Mouse (Mus musculus) forebrain, embryonic 13.5 days (tissue): ENCODE measurements around the gene Hs6st1. TPM values are rescaled to one million over a fixed set of nuclear protein-coding genes. Genes with fewer than 3 reads are reported as not detected.

Experiments
- ATAC-seq: fragments of 200-750 bp; cut with Nextera tagmentation; 2 replicates; pipeline ENCODE4 v1.8.0; 2017
- H3K27ac ChIP-seq: fragments of 300-500 bp; sonication (generic); 2 replicates; pipeline ENCODE4 v1.5.1; 2015; ENCODE audit warnings: inconsistent platforms, mild to moderate bottlenecking, moderate library complexity
- H3K27me3 ChIP-seq: fragments of 300-500 bp; sonication (generic); 2 replicates; pipeline ENCODE4 v1.6.1; 2015; ENCODE audit warnings: mild to moderate bottlenecking, inconsistent platforms
- H3K36me3 ChIP-seq: fragments of 300-500 bp; sonication (generic); 2 replicates; pipeline ENCODE4 v1.6.1; 2015; ENCODE audit warnings: mild to moderate bottlenecking, inconsistent platforms; ENCODE audit not compliant: poor library complexity, severe bottlenecking
- H3K4me1 ChIP-seq: fragments of 300-500 bp; sonication (generic); 2 replicates; pipeline ENCODE4 v1.6.1; 2015; ENCODE audit warnings: inconsistent platforms
- H3K4me2 ChIP-seq: fragments of 300-500 bp; sonication (generic); 2 replicates; pipeline ENCODE4 v1.6.1; 2015; ENCODE audit warnings: inconsistent platforms, mild to moderate bottlenecking, moderate library complexity
- H3K4me3 ChIP-seq: fragments of 300-500 bp; sonication (generic); 2 replicates; pipeline ENCODE4 v1.5.1; 2015; ENCODE audit warnings: mild to moderate bottlenecking, inconsistent platforms
- H3K9ac ChIP-seq: fragments of 300-500 bp; sonication (generic); 2 replicates; pipeline ENCODE4 v1.6.1; 2015; ENCODE audit warnings: mild to moderate bottlenecking, inconsistent platforms
- H3K9me3 ChIP-seq: fragments of 300-500 bp; sonication (generic); replicated peaks from 2 replicates; pipeline ENCODE4 v1.6.1; 2016; ENCODE audit warnings: inconsistent platforms
- WGBS: fragments of 180-500 bp; shearing (Covaris S2); methylation state at CpG from one replicate; pipeline ENCODE4 v1.1.7; 2015; 5-methylcytosine and 5-hydroxymethylcytosine counted together
- microRNA-seq: library from miRNA; unstranded; fragments of <30 nt; microRNA quantifications from one replicate; pipeline ENCODE4, GENCODE M21; 2016
- polyA plus RNA-seq: library from polyadenylated mRNA; unstranded; fragments of >200 nt; fragmentation: Nextera tagmentation; extraction: Ambion mirVana; gene quantifications from 2 replicates; pipeline ENCODE4 v1.2.1, GENCODE M21; 2015

Gene Hs6st1
- polyA plus RNA-seq, 1 experiment from 2014 or later, result 5.2 TPM

DNA sequence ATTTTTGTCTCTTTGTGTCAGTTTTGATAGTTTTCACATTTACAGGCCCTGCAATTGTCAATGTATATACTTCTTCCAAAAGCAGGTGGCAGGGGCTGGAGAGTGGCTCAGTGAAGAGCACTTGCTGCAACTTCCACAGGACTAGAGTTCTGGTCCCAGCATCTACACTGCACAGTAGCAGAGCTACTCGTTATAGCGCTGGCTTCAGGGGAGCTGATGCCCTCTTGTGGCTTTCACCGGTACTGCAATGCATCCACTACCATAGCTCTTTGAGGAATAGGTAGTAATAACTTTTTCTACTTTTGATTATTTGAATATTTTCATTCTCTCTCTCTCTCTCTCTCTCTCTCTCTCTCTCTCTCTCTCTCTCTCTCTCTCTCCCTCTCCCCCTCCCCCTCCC is 66.4 kb downstream of the Hs6st1 start:
- Histone ChIP-seq H3K27ac (no peak overlapping the region), H3K27me3 (no peaks in the 10 kb centered on the region), H3K36me3 (no peaks in the 10 kb centered on the region), H3K4me3 (no peak overlapping the region), H3K4me2 (no peak overlapping the region), H3K9ac (no peak overlapping the region), H3K4me1 (no peaks in the 10 kb centered on the region), H3K9me3 (no peaks in the 10 kb centered on the region)
- 0% methylated on average over 3 of the region's 3 CpGs for WGBS
- peak; percentile 71 for ATAC-seq

DNA sequence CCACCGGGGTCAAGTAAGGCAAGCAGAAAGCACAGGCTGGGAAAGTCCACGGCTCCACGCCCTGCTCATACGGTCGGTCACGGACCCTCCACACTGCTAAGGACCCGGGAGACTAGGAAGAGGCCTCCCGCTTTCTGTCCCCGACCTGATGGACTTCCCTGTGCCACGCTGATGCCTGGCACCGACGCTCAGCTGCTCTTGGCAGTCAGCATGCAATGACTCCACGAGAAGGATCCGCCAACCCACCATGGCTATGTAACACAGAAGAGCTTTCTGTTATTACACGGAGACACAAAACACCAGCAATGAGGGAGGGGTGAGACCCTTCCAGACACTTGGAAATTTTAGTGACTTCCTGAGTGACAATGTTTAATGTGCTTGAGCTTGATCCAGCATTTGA is 72.1 kb downstream of the Hs6st1 start:
- Histone ChIP-seq H3K27ac (no peak overlapping the region), H3K4me1 (no peaks in the 10 kb centered on the region)
- WGBS, result 94% methylated on average over 15 of the region's 15 CpGs

DNA sequence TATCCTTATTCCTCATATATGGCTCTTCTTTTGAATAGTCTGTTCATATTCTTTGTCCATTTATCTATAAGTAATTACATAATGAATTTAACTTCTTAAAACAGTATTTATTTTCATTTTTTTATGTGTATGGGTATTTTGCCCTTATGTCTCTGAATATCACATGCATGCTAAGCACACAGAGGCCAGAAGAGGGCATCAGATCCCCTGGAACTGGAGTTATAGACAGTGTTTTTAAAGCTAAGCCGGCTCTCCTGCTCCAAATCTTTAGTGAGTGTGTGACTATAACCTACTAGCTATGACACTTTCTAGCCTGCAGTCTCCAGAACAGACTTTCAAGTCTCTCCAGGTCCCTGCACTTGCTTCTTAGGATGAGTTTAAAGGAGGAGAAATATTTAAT is 76.8 kb downstream of the Hs6st1 start:
- no peak overlapping the region for H3K27ac ChIP-seq
- H3K4me1 ChIP-seq, result no peaks in the 10 kb centered on the region
- no peak for ATAC-seq
- 39% methylated on average over 1 of the region's 1 CpGs for WGBS
- H3K4me3 ChIP-seq, result no peak overlapping the region
- peaks cover 80% of the 10 kb centered on the region for H3K36me3 ChIP-seq
- H3K9ac ChIP-seq, result no peak overlapping the region
- H3K9me3 ChIP-seq, result no peaks in the 10 kb centered on the region
- no peaks in the 10 kb centered on the region for H3K27me3 ChIP-seq
- H3K4me2 ChIP-seq, result no peak overlapping the region

More for the DNA sequence above, 72.1 kb downstream of the Hs6st1 start:
- Histone ChIP-seq H3K4me2 (no peak overlapping the region), H3K9me3 (no peaks in the 10 kb centered on the region), H3K27me3 (no peaks in the 10 kb centered on the region), H3K36me3 (peaks cover 39% of the 10 kb centered on the region), H3K9ac (no peak overlapping the region), H3K4me3 (no peak overlapping the region)
- no peak for ATAC-seq

DNA sequence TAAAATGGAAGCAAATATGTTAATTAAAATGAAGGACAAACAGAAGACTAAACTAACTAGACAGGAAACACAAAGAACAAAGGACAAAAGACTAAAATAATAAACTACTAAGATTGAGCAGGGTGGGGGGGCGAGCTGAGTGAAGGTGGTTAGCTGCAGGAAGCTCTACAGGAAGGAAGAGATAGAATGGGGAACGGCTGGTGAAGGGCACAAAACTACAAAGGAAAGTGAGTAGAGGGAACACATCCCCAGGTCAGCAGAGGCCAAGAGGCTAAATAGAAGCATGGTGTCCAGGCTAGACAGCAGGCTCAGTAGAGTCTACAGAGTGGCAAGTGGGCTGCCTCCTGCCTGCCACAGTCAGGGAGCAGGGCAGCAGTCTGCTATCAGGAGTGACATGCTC is 80.6 kb downstream of the Hs6st1 start:
- whole genome bisulfite sequencing, result 75% methylated on average over 2 of the region's 2 CpGs
- no peaks in the 10 kb centered on the region for H3K27me3 ChIP-seq
- no peaks in the 10 kb centered on the region for H3K9me3 ChIP-seq
- peaks cover 85% of the 10 kb centered on the region for H3K36me3 ChIP-seq
- no peak overlapping the region for H3K4me3 ChIP-seq
- no peak overlapping the region for H3K27ac ChIP-seq
- ATAC-seq, result no peak
- H3K4me2 ChIP-seq, result no peak overlapping the region
- H3K4me1 ChIP-seq, result no peaks in the 10 kb centered on the region
- no peak overlapping the region for H3K9ac ChIP-seq

DNA sequence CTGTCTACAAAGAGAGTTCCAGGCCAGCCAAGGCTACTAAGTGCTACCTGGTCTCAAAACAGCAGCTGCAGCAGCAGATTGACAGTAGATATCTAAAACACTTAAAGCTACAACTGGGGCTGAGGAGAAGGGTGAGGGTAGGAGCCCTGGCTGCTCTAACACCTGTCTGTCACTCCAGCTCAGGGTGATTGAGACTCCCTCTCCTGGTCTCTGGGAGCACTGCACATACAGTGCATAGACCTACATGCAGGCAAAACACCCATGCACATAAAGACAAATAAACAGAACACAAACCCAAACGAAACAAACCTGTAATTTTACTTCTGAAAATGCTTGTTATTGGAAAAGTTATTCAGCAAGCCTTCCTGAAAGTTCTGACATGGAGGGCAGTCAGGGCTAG is 81.2 kb downstream of the Hs6st1 start:
- H3K9ac ChIP-seq, result no peak overlapping the region

More for the DNA sequence above, 81.2 kb downstream of the Hs6st1 start:
- no peak overlapping the region for H3K27ac ChIP-seq
- H3K4me3 ChIP-seq, result no peak overlapping the region
- H3K27me3 ChIP-seq, result no peaks in the 10 kb centered on the region
- WGBS, result 61% methylated on average over 1 of the region's 1 CpGs
- H3K4me2 ChIP-seq, result no peak overlapping the region
- no peaks in the 10 kb centered on the region for H3K4me1 ChIP-seq
- H3K36me3 ChIP-seq, result peaks cover 85% of the 10 kb centered on the region
- no peak for ATAC-seq
- H3K9me3 ChIP-seq, result no peaks in the 10 kb centered on the region

Small RNAs within 50 kb of the gene (microRNA-seq; reads per million reads assigned to microRNA genes)
- gene Mir6897, result 5.9 reads per million, percentile 17 among the genes with 10 or more reads in this experiment

Other genes starting within 250 kb of the Hs6st1 start
- gene Uggt1, start 176.3 kb downstream of the Hs6st1 start, polyA plus RNA-seq, result 47.4 and 50.3 TPM in 2 replicates
- 0.32 and 0.43 TPM in 2 replicates for gene Neurl3, start 206.3 kb downstream of the Hs6st1 start, polyA plus RNA-seq
- gene Arid5a, start 239.3 kb downstream of the Hs6st1 start, polyA plus RNA-seq, result 1.5 and 2.2 TPM in 2 replicates